Mouse (Mus musculus) heart, postnatal 0 days (tissue): ENCODE results near the gene Abca8b. TPM values are rescaled to one million over a fixed set of nuclear protein-coding genes. Genes with fewer than 3 reads are reported as not detected.
"Not testable (repeated sequence)": the region's sequence is repeated elsewhere in the genome, so short reads cannot be mapped to it uniquely, and the experiment has no call there.

Experiments
- ATAC-seq: fragments of 200-750 bp; cut with Nextera tagmentation; 2 replicates; pipeline ENCODE4 v1.8.0; 2017; ENCODE audit warnings: low read depth, moderate number of reproducible peaks, moderate library complexity; ENCODE audit not compliant: insufficient read depth
- DNase-seq: peaks from one replicate; pipeline ENCODE4 v3.0.0-alpha.2; 2016; ENCODE audit warnings: low spot score
- H3K27ac ChIP-seq: fragments of 300-500 bp; sonication (generic); 2 replicates; pipeline ENCODE4 v1.5.1; 2014; ENCODE audit warnings: low read depth, mild to moderate bottlenecking
- H3K27me3 ChIP-seq: fragments of 300-500 bp; sonication (generic); 2 replicates; pipeline ENCODE4 v1.6.1; 2014; ENCODE audit warnings: low read length, mixed read lengths; ENCODE audit not compliant: control insufficient read depth, insufficient read depth
- H3K36me3 ChIP-seq: fragments of 300-500 bp; sonication (generic); replicated peaks from 2 replicates; pipeline ENCODE4 v1.6.1; 2014; ENCODE audit warnings: low read length, mixed read lengths; ENCODE audit not compliant: control insufficient read depth, insufficient read depth
- H3K4me1 ChIP-seq: fragments of 300-500 bp; sonication (generic); 2 replicates; pipeline ENCODE4 v1.6.1; 2014; ENCODE audit warnings: antibody characterized with exemption; ENCODE audit not compliant: control insufficient read depth, insufficient read depth
- H3K4me2 ChIP-seq: fragments of 300-500 bp; sonication (generic); 2 replicates; pipeline ENCODE4 v1.6.1; 2014; ENCODE audit warnings: low read depth, mild to moderate bottlenecking, low read length, moderate library complexity
- H3K4me3 ChIP-seq: fragments of 300-500 bp; sonication (generic); 2 replicates; pipeline ENCODE4 v1.5.1; 2014; ENCODE audit warnings: low read depth, low read length
- H3K9ac ChIP-seq: fragments of 300-500 bp; sonication (generic); replicated peaks from 2 replicates; pipeline ENCODE4 v1.6.1; 2014; ENCODE audit warnings: low read depth, low read length, mixed read lengths
- H3K9me3 ChIP-seq: fragments of 300-500 bp; sonication (generic); replicated peaks from 2 replicates; pipeline ENCODE4 v1.6.1; 2016; ENCODE audit warnings: low read length; ENCODE audit not compliant: control insufficient read depth
- CTCF ChIP-seq: IDR thresholded peaks from 2 replicates; pipeline ENCODE4 v1.5.1; 2016; ENCODE audit warnings: antibody characterized with exemption, control low read depth, low read depth
- EP300 ChIP-seq: IDR thresholded peaks from 2 replicates; pipeline ENCODE4 v1.6.1; 2016; ENCODE audit warnings: antibody characterized with exemption, low read depth
- WGBS: fragments of 180-500 bp; shearing (Covaris S2); extraction: QIAGEN DNeasy Blood & Tissue Kit; methylation state at CpG from one replicate; pipeline ENCODE4 v1.1.7; 2014; 5-methylcytosine and 5-hydroxymethylcytosine counted together
- polyA plus RNA-seq: library from polyadenylated mRNA; unstranded; fragments of >200 nt; fragmentation: Nextera tagmentation; extraction: Ambion mirVana; gene quantifications from 2 replicates; pipeline ENCODE4 v1.2.1, GENCODE M21; 2015
- total RNA-seq: library from RNA; depleted of rRNA; stranded (reverse); fragments of >200 nt; gene quantifications from 2 replicates; pipeline ENCODE4 v1.2.3, GENCODE M21; 2014; ENCODE audit warnings: low replicate concordance

The Abca8b gene
- total and polyA plus RNA-seq, 2 experiments from 2014 or later, result 0.61 to 2.6 TPM

DNA sequence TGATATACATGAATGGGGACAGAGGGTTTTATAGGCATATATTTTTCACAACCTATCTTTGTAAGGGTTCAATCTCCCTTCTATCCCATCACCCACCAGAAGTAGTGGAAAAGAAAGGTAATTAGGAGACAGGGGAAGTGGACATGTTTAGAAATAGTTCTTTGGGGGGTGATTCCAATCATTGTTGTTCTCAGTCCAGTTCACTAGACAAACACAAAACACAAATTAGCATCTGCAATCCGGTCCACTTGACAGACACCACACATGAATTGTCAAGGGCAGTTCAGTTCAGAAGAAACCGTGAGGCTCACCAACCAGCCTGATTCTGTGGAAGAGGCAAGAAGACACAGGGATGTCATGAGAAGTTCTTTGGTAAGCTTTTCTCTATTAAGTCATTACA is 67.2 kb downstream of the Abca8b start:
- peaks cover 9% of the 10 kb centered on the region; the same call in 1 of the 2 replicates for H3K4me1 ChIP-seq
- 0 out of 2 replicates have a peak, but pooled peaks cover 5% of the 10 kb centered on the region for H3K9me3 ChIP-seq
- DNase-seq (no peak), ATAC-seq (no peak)
- H3K4me2 ChIP-seq, result no peak overlapping the region
- no peaks in the 10 kb centered on the region for H3K27me3 ChIP-seq
- no peaks in the 10 kb centered on the region for H3K36me3 ChIP-seq
- TF ChIP-seq CTCF (no peak), EP300 (no peak)
- no peak overlapping the region for H3K4me3 ChIP-seq
- 87% methylated on average over 2 of the region's 2 CpGs for WGBS
- H3K27ac ChIP-seq, result no peak overlapping the region
- H3K9ac ChIP-seq, result no peak overlapping the region

DNA sequence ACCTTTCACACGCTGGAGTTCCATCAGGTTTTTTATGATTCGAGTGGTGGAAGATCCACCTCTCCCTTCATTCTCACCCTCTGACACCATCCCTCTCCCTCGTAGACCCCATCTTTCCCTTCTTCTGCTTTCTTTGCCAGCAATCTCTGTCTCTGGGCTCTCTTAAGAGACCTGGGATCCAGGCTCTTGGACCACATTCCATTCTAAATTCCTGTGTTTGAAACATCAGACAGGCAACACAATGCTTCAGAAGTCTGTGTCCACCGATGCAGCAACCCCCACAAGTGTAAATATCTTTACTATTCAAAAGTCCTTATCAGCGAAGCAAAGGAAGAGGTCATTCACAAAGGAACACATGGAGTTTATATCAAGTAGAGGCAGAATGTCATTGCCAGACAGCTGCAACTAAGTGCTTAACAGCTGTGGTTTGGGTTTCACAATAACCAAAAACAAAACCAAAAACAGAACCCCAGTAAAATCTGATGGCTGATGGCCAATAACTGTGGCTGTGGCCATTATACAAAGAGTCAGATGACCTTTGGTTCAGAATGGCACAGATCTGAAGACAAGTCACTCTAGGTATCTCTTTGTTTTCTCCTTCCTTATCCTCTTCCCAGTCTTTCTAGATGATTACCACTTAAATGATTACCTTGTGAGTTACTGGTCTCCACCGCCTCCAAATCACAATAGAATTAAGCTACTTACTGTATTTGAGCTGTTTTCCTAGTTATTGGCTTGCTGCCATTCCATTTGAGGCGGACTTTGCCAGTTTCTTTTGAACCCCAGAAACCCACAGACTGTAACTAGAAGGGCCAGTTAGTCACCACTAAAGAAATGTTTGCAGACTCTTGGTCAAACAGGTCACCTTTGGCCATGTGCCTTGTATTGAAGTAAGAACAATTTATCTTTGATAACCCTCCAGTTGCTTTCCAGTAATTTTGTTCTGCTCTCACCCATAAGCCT is 68.6 kb downstream of the Abca8b start:
- 31% methylated on average over 7 of the region's 7 CpGs for WGBS
- ATAC-seq (peak; percentile 63), DNase-seq (peak; percentile 35)
- Histone ChIP-seq H3K9me3 (0 out of 2 replicates have a peak, but pooled peaks cover 5% of the 10 kb centered on the region), H3K4me2 (no peak overlapping the region), H3K27ac (peak overlapping the region; percentile 44; the same call in 1 of the 2 replicates), H3K27me3 (no peaks in the 10 kb centered on the region), H3K9ac (no peak overlapping the region), H3K36me3 (no peaks in the 10 kb centered on the region), H3K4me1 (peaks cover 9% of the 10 kb centered on the region; the same call in 1 of the 2 replicates), H3K4me3 (no peak overlapping the region)
- no peak for TF ChIP-seq EP300
- TF ChIP-seq CTCF, result no peak

DNA sequence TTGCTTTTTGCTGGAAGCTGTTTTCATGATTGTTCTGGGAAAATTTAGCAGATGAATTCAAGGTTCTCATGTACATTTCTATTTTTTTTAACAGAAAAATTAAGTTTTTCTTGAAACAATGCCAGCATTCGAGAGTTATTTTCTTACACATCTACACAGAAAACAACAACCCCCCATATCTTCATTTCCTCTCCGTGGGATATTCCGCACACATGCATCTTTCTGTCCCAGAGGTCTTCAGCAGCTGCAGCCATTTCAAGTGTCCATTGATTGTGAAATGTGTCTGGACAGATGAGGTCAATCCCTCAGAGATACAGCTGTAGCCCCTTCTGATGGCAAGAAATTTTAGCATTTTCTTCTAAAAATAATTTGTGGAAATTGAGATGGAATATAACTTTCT is 73.4 kb downstream of the Abca8b start:
- Histone ChIP-seq H3K36me3 (no peaks in the 10 kb centered on the region), H3K4me1 (peaks cover 9% of the 10 kb centered on the region; the same call in 1 of the 2 replicates), H3K27ac (no peak overlapping the region), H3K9ac (no peak overlapping the region), H3K4me3 (no peak overlapping the region), H3K4me2 (no peak overlapping the region), H3K9me3 (0 out of 2 replicates have a peak, but pooled peaks cover 5% of the 10 kb centered on the region), H3K27me3 (no peaks in the 10 kb centered on the region)
- no peak for TF ChIP-seq CTCF
- TF ChIP-seq EP300, result no peak
- WGBS, result 61% methylated on average over 3 of the region's 3 CpGs
- DNase-seq (no peak), ATAC-seq (no peak)

DNA sequence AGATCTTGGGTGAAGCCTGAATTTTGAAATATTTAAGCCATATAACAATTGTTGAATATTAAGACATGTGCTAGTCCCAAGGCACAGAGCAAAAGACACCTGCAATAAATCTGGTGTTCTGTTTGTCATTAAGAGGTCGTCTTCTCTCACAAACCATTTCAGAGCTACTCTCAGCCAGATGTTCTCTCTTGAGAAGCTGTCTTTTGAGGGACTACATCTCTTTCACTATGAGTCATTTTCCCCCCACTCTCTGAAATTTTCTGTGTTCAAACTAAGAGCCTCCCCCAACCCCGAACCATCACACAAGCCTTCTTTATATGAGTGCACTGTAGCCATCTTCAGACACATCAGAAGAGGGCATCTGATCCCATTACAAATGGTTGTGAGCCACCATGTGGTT is 76.2 kb downstream of the Abca8b start:
- Histone ChIP-seq H3K4me2 (no peak overlapping the region), H3K9ac (no peak overlapping the region), H3K9me3 (0 out of 2 replicates have a peak, but pooled peaks cover 2% of the 10 kb centered on the region), H3K27me3 (no peaks in the 10 kb centered on the region), H3K4me3 (no peak overlapping the region), H3K4me1 (no peaks in the 10 kb centered on the region), H3K27ac (no peak overlapping the region), H3K36me3 (no peaks in the 10 kb centered on the region)
- TF ChIP-seq CTCF (no peak), EP300 (no peak)
- DNase-seq, result no peak
- ATAC-seq, result no peak
- 64% methylated on average over 2 of the region's 2 CpGs for WGBS

DNA sequence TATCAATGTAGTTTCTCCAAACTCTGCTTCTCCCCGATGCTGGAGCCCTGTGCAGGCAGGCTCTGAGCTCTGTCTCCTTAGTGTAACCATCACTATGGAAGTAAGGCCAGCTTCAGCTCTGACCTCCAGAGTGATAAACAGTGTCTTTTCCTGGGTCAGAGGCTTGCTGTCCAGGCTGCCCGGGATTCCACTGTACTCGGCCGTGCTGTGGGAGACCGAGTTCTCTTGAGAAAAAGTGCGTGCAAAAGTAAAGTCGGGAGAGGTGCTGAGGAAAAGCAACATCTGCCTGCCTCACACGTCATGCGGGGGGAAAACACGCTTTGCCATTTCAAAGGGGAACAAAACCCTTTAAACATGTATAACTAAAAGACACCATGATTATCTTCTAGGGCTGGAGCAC is 79.0 kb downstream of the Abca8b start:
- H3K36me3 ChIP-seq, result no peaks in the 10 kb centered on the region
- H3K4me2 ChIP-seq, result no peak overlapping the region
- no peaks in the 10 kb centered on the region for H3K4me1 ChIP-seq
- no peak for DNase-seq
- no peak overlapping the region for H3K9ac ChIP-seq
- H3K27ac ChIP-seq, result no peak overlapping the region
- no peak for ATAC-seq
- no peaks in the 10 kb centered on the region for H3K27me3 ChIP-seq
- 70% methylated on average over 10 of the region's 10 CpGs for WGBS
- H3K9me3 ChIP-seq, result no peaks in the 10 kb centered on the region
- no peak for TF ChIP-seq EP300
- TF ChIP-seq CTCF, result no peak
- no peak overlapping the region for H3K4me3 ChIP-seq

DNA sequence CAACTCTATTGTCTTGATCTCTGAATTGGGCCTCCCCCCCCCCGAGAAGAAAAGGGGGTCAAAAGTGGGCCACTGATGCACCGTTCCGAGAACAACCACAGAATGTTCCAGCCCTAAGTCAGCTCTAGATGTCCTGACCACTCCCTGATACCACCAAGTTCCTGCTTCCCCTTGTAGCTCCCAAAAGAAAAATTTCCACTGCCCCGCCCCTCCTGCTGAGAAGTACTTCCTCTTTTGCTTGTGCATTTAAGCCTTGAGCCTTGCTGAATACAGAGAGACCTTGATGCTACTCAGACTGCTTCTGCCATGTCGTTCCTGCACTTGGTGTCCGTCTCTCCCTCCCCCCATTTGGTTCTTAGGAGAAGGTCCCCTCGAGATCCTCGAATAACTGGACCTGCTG is 82.5 kb downstream of the Abca8b start:
- not testable (repeated sequence) for H3K4me1 ChIP-seq, H3K36me3 ChIP-seq, H3K4me2 ChIP-seq, DNase-seq, H3K27me3 ChIP-seq, H3K27ac ChIP-seq, H3K9ac ChIP-seq, H3K9me3 ChIP-seq, H3K4me3 ChIP-seq, ATAC-seq
- 81% methylated on average over 8 of the region's 8 CpGs for WGBS

DNA sequence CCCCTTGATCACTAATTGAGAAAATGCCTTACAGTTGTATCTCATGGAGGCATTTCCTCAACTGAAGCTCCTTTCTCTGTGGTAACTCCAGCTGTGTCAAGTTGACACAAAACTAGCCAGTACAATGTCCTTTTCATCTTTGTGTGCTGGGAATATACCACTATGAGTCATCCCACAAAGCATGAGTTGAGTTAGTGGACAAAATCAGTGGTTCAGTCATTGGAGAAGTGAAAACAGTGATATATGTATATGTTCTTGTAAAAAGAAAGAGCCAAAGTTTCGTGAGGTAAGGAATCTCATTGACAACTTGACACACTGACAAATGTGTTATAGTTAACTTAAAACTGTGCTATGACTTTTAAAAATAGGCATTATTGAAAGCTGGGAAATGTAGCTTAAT is 83.5 kb downstream of the Abca8b start:
- H3K9me3 ChIP-seq, H3K27ac ChIP-seq, H3K9ac ChIP-seq, DNase-seq, H3K4me2 ChIP-seq, H3K4me3 ChIP-seq, ATAC-seq, H3K36me3 ChIP-seq, H3K4me1 ChIP-seq, H3K27me3 ChIP-seq: not testable (repeated sequence)
- 45% methylated on average over 1 of the region's 1 CpGs for WGBS
